Mouse (Mus musculus) splenic B cell, adult 2 months (primary cell): ENCODE measurements around the gene Gbx1.

Experiments
- DNase-seq: peaks from one replicate; pipeline ENCODE4 v3.0.0-alpha.2; 2011; ENCODE audit warnings: low read depth, low spot score
- H3K27me3 ChIP-seq: 2 replicates; pipeline ENCODE4 v1.6.1; 2012; ENCODE audit warnings: mild to moderate bottlenecking, low read length, moderate library complexity, mixed read lengths; ENCODE audit not compliant: control insufficient read depth, poor library complexity, insufficient read depth, severe bottlenecking
- H3K36me3 ChIP-seq: 2 replicates; pipeline ENCODE4 v1.6.1; 2012; ENCODE audit warnings: mild to moderate bottlenecking, low read length, moderate library complexity, mixed read lengths; ENCODE audit not compliant: control insufficient read depth, poor library complexity, insufficient read depth, severe bottlenecking

The Gbx1 gene

GRCm38 (mm10) chr5:24535731-24536130 lies 8.7 kb upstream of the Gbx1 start:
- DNase-seq, result no peak
- no peaks in the 10 kb centered on the region for H3K27me3 ChIP-seq
- H3K36me3 ChIP-seq, result no peaks in the 10 kb centered on the region

GRCm38 (mm10) chr5:24534292-24534691 lies 7.3 kb upstream of the Gbx1 start:
- no peaks in the 10 kb centered on the region for H3K36me3 ChIP-seq
- H3K27me3 ChIP-seq, result no peaks in the 10 kb centered on the region
- peak; percentile 21 for DNase-seq

- no peaks in the 10 kb centered on the region for H3K36me3 ChIP-seq
- H3K27me3 ChIP-seq, result no peaks in the 10 kb centered on the region
- no peak for DNase-seq
Measured at GRCm38 (mm10) chr5:24533391-24533790, 6.4 kb upstream of the Gbx1 start.

GRCm38 (mm10) chr5:24530042-24530689 lies 3.2 kb upstream of the Gbx1 start:
- Histone ChIP-seq H3K27me3 (no peaks in the 10 kb centered on the region), H3K36me3 (no peaks in the 10 kb centered on the region)
- peak; percentile 92 for DNase-seq

- Histone ChIP-seq H3K36me3 (no peaks in the 10 kb centered on the region), H3K27me3 (no peaks in the 10 kb centered on the region)
- DNase-seq, result no peak
Measured at GRCm38 (mm10) chr5:24527780-24528179, 778 bp upstream of the Gbx1 start.

- H3K27me3 ChIP-seq, result no peaks in the 10 kb centered on the region
- DNase-seq, result no peak
- no peaks in the 10 kb centered on the region for H3K36me3 ChIP-seq
Measured at GRCm38 (mm10) chr5:24526190-24526888, 663 bp downstream of the Gbx1 start.

GRCm38 (mm10) chr5:24525360-24526189 lies 1.4 kb downstream of the Gbx1 start:
- no peak for DNase-seq
- no peaks in the 10 kb centered on the region for H3K27me3 ChIP-seq
- no peaks in the 10 kb centered on the region for H3K36me3 ChIP-seq

- no peak for DNase-seq
- H3K27me3 ChIP-seq, result no peaks in the 10 kb centered on the region
- H3K36me3 ChIP-seq, result no peaks in the 10 kb centered on the region
Measured at GRCm38 (mm10) chr5:24524522-24524921, 2.5 kb downstream of the Gbx1 start.

GRCm38 (mm10) chr5:24523806-24524205 lies 3.2 kb downstream of the Gbx1 start:
- no peaks in the 10 kb centered on the region for H3K36me3 ChIP-seq
- H3K27me3 ChIP-seq, result no peaks in the 10 kb centered on the region
- no peak for DNase-seq

GRCm38 (mm10) chr5:24521366-24521765 lies 5.6 kb downstream of the Gbx1 start:
- no peak for DNase-seq
- Histone ChIP-seq H3K36me3 (no peaks in the 10 kb centered on the region), H3K27me3 (no peaks in the 10 kb centered on the region)

- DNase-seq, result no peak
- no peaks in the 10 kb centered on the region for H3K36me3 ChIP-seq
- peaks cover 2% of the 10 kb centered on the region; the same call in 1 of the 2 replicates for H3K27me3 ChIP-seq
Measured at GRCm38 (mm10) chr5:24512271-24512670, 14.7 kb downstream of the Gbx1 start.

- peak; percentile 50 for DNase-seq
- Histone ChIP-seq H3K36me3 (no peaks in the 10 kb centered on the region), H3K27me3 (peaks cover 2% of the 10 kb centered on the region; the same call in 1 of the 2 replicates)
Measured at GRCm38 (mm10) chr5:24510635-24511034, 16.4 kb downstream of the Gbx1 start.

- Histone ChIP-seq H3K27me3 (peaks cover 2% of the 10 kb centered on the region; the same call in 1 of the 2 replicates), H3K36me3 (no peaks in the 10 kb centered on the region)
- no peak for DNase-seq
Measured at GRCm38 (mm10) chr5:24508406-24508805, 18.6 kb downstream of the Gbx1 start.

- no peaks in the 10 kb centered on the region for H3K36me3 ChIP-seq
- no peak for DNase-seq
- H3K27me3 ChIP-seq, result peaks cover 2% of the 10 kb centered on the region; the same call in 1 of the 2 replicates
Measured at GRCm38 (mm10) chr5:24505513-24505912, 21.5 kb downstream of the Gbx1 start.

- Histone ChIP-seq H3K36me3 (peaks cover 2% of the 10 kb centered on the region; the same call in 1 of the 2 replicates), H3K27me3 (no peaks in the 10 kb centered on the region)
- no peak for DNase-seq
Measured at GRCm38 (mm10) chr5:24502786-24503185, 24.2 kb downstream of the Gbx1 start.
